Mouse (Mus musculus): Measurements from ENCODE around the gene Pou6f2. TPM values are rescaled to one million over a fixed set of nuclear protein-coding genes. Genes with fewer than 3 reads are reported as not detected.

The Pou6f2 gene
- not detected for total RNA-seq (2022)

DNA sequence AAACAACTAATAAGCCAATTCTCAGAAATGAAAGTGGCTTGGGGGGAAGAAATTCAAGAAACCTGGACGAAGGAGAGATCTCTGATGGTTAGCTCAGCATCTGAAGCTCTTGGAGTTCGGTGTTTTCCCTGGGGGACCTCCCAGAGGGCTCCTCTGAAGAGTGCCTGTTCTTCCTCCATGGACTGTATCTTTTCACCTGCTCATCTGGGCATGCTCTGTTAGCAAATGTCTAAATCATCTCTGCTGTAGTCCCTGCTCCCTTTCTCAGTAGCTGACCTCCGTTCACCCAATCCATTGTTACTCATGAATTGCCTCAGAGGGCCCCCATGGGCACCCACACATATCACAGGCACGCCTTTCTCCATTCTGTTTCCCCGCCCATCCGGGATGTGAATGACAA lies at the start of gene Pou6f2:
Gene Pou6f2 (minus strand): TSS at position 101 of the 400 bp plus-strand sequence.
- DNase-seq (ENCODE audit: low spot score in 2 of 2), result no peak

GRCm38 (mm10) chr13:18439858-18440257 lies 42.4 kb upstream of the Pou6f2 start:
- DNase-seq (ENCODE audit: low spot score in 2 of 2), result no peak

DNA sequence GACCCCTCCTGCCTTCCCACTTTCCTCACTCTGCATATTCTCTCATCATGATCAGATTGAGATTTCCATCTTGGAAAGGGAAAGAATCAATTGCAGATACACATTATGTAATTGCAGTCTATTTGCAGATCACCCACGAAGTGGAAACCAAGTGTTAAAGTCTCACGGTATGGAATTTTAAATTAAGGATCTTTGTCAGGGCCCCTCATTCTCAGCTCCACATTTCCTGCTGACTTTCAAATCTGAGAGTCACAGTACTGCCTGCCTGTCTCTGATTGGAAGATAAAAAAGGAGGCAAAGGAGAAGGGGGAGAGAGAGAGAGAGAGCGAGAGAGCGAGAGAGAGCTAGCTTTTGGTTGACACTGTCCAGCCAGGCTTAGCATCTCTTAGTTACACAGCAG lies 9.8 kb downstream of the Pou6f2 start:
- no peak for DNase-seq (ENCODE audit: low spot score in 2 of 2)

- DNase-seq (ENCODE audit: low spot score in 2 of 2), result no peak
Measured at GRCm38 (mm10) chr13:18363373-18363772, 34.1 kb downstream of the Pou6f2 start.

DNA sequence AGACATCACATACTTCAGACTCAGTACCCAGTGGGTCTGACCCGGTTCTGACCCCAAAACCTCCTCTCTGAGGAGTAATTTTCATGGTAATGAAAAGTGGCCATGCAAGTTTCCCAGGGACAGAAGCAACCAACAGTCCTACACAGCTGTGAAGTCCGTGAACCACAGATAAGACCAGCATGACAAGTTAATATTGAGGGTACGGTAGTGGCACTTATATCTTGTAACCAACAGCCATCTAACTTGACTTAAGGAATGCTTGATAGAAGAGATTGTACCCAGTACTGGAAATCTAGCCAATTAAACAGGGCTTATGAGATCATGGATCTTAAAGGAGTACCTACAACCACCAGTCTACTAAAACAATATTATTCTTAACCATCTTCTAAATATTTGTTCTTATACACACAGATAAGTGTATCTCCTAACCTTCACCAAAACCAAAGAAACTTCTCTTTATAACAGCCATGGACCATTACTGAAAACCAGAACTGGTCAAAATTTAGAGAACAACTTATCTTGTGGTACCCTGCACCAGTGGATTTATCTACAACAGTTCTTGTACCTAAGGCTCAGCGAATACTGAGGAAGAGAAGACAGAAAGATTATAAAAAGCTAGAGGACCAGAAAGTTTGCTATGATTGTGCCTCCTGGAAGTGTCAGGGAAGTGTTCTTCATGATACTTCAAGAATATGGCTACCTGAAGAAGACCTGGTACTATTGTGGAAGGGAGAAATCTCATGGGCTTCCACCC lies 52.7 kb downstream of the Pou6f2 start:
- DNase-seq (ENCODE audit: low spot score in 2 of 2), result no peak

DNA sequence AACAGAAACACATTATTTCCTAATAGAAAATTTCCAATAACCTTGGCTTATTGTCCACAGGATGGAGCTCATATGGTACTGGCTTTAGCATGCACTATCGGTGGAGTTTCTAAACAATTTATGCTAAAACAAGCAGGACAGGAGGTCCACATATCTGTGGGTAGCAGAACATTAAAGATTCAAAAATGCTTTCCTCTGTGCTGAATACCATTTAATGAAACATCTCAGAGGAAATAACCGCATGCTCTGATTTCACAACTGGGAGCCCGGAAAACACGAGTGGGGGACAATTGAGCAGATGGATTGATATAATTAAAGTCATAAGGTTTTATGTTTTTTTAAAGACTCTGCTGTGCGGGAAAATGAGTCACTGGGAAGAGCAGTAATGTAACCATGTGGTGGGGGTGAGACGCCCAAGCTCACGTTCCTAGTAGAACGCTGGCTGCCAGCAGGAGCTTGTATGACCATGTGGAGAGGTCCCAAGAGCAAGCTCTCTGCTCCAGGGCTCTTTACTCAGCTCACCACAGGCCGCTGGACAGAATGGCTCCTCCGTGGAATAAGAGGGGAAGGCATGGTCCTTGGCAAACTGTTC lies 58.5 kb downstream of the Pou6f2 start:
- no peak for DNase-seq (ENCODE audit: low spot score in 2 of 2)

DNA sequence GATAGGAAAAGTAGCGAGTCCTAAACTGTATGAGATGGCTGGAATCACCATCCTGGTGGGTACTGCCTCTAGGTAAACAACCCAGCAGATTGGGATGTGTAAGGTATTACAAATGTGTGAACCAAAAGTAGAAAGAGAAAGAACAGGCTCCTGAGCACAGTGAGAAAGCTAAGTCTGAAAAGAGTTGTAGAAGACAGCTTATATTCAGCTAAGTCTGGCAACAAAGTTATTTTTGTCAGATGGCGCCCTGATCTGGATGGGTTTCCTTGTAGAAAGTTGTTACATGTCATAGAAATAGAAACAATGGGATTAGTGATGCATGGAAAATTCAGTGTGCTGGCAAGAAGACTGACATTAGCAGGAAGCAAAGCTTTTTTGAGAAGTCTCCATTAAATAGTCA lies 59.5 kb downstream of the Pou6f2 start:
- no peak for DNase-seq (ENCODE audit: low spot score in 2 of 2)

- DNase-seq (ENCODE audit: low spot score in 2 of 2), result no peak
Measured at GRCm38 (mm10) chr13:18334035-18334434, 63.5 kb downstream of the Pou6f2 start.

- no peak for DNase-seq (ENCODE audit: low spot score in 2 of 2)
Measured at GRCm38 (mm10) chr13:18332596-18332995, 64.9 kb downstream of the Pou6f2 start.

GRCm38 (mm10) chr13:18323980-18324678 lies 73.4 kb downstream of the Pou6f2 start:
- DNase-seq (ENCODE audit: low spot score in 2 of 2), result no peak

DNA sequence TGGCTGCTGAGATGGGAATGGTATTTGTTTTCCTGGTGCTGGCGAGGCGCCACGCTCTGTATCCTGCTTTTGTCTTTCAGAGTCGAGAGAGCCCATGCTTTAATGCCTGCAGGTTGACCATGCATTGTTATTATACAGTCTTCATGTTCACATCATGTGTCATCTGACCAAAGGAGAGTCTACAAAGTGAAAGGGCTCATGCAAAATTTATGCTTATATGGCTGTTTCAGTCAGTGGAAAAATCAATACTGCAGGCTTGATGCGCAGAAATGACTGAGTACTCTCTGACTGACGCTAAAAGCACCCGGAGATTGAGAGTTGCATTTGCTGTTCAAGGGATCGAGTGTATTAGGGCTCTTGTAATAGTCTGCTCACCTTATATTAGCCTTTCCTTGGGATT lies 74.1 kb downstream of the Pou6f2 start:
- no peak for DNase-seq (ENCODE audit: low spot score in 2 of 2)

DNA sequence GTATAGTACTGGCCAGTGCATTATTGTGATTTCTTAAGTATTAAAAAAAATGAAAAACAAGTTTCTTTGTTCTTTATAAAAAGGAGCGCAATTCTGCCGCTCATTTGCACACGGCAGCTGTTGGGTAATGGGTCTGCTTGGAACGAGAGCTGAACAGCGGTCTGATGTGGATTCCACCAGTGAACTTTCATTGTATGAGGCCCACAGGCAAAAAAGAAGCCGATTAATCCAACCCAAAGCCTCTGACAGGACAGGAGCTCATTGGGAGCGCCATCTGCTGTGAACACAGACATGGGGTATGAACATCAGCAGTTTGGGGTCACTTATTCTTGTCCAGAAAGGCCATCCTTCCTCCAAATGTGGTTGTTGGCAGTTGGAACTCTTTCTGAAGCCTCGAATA lies 84.9 kb downstream of the Pou6f2 start:
- DNase-seq (ENCODE audit: low spot score in 2 of 2), result no peak

DNA sequence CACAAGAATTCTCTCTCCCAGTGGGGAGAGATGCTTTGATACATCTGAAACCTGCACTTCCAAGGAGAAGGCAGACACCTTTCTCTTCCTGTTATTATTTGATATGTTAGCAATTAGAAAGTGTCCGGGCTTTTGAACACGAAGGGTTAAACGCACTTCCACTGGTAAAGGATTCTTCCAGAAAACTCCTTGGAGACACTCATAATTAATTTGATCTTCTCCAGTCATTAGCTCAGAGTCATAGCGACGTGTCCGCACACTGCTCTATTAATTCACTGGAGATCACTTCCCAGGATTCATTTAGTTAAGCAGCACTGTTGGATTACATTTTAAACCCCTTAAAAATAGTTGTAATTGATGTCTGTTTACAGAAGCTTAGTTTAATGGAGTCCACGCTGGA lies 88.5 kb downstream of the Pou6f2 start:
- no peak for DNase-seq (ENCODE audit: low spot score in 2 of 2)

- DNase-seq (ENCODE audit: low spot score in 2 of 2), result no peak
Measured at GRCm38 (mm10) chr13:18306506-18307145, 90.9 kb downstream of the Pou6f2 start.

DNA sequence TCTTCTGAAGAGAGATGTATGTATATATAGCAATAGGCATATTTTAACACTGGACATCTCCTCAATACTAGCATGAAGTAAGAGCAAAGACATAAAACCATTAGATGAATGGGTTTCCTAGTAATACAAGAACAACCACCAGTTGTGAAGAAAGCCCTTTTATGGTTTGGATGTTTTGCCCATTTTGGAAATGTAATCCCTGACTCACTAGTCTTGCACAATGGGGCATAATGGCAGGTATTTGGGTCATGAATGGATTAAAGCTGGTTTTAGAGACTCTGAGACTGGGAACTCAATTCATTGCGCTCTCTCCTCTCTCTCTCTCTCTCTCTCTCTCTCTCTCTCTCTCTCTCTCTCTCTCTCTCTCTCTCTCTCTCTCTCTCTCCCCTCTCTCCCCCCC lies 97.5 kb downstream of the Pou6f2 start:
- no peak for DNase-seq (ENCODE audit: low spot score in 2 of 2)

DNA sequence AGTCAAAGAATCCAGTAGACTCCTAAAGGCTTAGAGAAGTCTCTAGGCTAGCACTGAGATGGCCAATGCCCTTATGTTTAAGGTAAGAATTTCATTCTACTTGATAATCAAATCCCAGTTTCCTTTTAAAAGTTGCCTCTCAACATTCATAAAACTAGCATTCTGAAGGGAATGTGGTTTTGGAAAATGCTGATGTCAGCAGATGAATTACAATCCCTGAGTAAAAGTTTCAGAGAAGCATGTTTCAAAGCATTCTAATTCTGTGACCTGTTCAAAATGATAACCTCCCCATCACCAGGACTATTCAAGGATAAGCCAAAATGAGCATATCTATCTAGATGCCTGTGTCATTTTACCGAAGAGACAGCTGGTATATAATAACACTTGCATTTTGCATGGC lies 104.0 kb downstream of the Pou6f2 start:
- no peak for DNase-seq (ENCODE audit: low spot score in 2 of 2)

DNA sequence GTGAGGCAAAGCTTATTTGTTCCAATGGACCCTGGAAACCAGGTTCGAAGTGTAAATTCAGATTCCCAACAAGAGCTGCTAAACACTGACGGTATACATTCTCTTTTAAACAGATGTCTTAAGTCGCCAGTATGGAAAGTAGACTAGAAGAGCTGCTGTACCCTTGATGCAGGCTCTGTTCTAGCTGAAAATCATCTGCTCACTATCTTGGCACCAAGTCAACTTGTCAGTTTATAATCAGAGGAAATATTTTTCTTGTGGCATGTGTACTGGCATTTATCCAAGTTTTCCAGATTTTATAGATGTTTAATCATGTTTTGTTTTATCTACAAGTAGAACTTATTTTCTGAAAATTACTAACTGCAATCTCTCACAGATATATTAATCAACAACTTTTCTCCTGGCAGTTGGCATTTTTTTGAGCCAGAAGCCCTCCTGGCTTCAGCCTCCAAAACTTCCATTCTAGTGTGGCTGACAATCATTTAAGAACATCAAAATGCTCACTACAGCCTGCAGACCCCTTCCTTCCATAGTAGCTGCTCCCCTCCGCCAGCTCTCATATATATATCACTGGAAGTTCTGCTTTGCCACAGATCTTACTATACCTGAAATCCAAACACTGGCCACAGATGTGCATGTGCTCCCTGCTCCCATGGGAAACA lies 107.1 kb downstream of the Pou6f2 start:
- no peak for DNase-seq (ENCODE audit: low spot score in 2 of 2)

DNA sequence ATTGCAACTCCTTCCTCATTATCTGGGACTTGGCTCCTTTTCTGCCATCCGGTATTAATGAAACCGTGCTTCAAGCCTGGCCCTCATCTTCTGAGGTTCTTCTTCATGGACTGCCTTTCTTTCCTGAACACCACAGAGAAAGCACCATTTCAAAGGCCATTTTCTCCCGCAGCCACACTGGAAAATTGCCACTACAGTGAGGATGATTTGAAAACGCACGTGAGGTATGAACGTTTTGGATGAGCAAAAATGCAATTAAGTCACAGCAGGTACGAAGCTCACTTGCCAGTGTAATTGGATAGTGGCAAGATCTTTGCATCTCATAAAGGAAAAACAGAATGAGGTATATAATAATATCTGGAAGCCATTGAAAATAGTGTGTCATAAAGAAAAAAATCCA lies 110.0 kb downstream of the Pou6f2 start:
- DNase-seq (ENCODE audit: low spot score in 2 of 2), result no peak

- no peak for DNase-seq (ENCODE audit: low spot score in 2 of 2)
Measured at GRCm38 (mm10) chr13:18282361-18282982, 115.0 kb downstream of the Pou6f2 start.

GRCm38 (mm10) chr13:18281084-18281483 lies 116.4 kb downstream of the Pou6f2 start:
- no peak for DNase-seq (ENCODE audit: low spot score in 2 of 2)

DNA sequence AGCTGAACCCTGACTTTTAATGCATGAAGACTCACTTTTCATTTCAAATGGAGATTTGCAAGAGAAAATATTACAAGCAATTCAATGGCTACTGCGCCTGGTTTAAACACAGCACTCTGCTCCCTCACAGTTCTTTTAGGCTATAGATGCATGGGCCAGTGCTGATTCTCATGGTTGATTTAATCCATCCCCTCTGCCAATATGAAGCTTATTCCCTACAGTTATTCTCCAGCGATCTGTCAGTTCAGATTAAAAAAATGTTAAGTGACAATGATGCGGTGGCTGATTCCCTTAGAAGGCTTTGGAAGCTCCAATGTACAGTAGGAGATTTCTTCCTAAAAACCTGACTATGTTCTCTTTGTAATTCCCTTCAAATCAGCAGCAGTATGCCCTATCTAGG lies 144.4 kb downstream of the Pou6f2 start:
- no peak for DNase-seq (ENCODE audit: low spot score in 2 of 2)
